8 mouse cellular contexts compared by ENCODE assay signal in genomic region chr15:80263610-80264575, GRCm38 (mm10). TPM values are rescaled to one million over a fixed set of nuclear protein-coding genes. Genes with fewer than 3 reads are reported as not detected.
DNase-seq lines count a peak whose midpoint lies in the region; ATAC-seq lines count a peak whose summit lies in the region.

Gene Rps19bp1, minus strand, starts transcription at chr15:80264315.

- H3K27ac ChIP-seq in hindbrain, embryonic 11.5 days (ENCODE audit: low read depth, low read length) = no peak within 1 kb of the TSS

- H3K4me2 ChIP-seq in hindbrain, embryonic 11.5 days (replicated peaks; ENCODE audit: low read depth, low read length) = peak within 1 kb of the TSS; percentile 32

- 0 out of 2 replicates have a peak, but pooled peaks cover 3% of the 10 kb centered on the region for H3K4me1 ChIP-seq in hindbrain, embryonic 11.5 days (replicated peaks; ENCODE audit: control insufficient read depth, insufficient read depth, low read length)

- H3K36me3 ChIP-seq in hindbrain, embryonic 11.5 days (ENCODE audit: control insufficient read depth, insufficient read depth, low read length) = no peaks in the 10 kb centered on the region

- H3K9ac ChIP-seq in hindbrain, embryonic 11.5 days (ENCODE audit: low read depth, low read length) = peak within 1 kb of the TSS; percentile 59

- H3K9me3 ChIP-seq in hindbrain, embryonic 11.5 days (ENCODE audit: control insufficient read depth, low read length) = no peaks in the 10 kb centered on the region

- peak; percentile 92 for DNase-seq in Muller cell, postnatal 12 days (ENCODE audit: inconsistent ontology term)
- DNase-seq in cerebellum, adult 9-10 months = peak; percentile 84
- DNase-seq in frontal cortex, adult 2 months (ENCODE audit: extremely low spot score in 1 of 2, low spot score in 1 of 2) = peak; percentile 70 to 93
- peak; percentile 93 for DNase-seq in hindbrain, embryonic 11.5 days (ENCODE audit: low spot score)
- peak; percentile 86 to 90 for DNase-seq in layer of hippocampus, postnatal 10 days (ENCODE audit: low spot score in 2 of 2)
- peak; percentile 87 for DNase-seq in lung, postnatal 14 days
- peak; percentile 80 for DNase-seq in retina, adult 2 months (ENCODE audit: low read depth, low spot score)
- DNase-seq in thymus, postnatal 36 days = peak; percentile 89 to 91

- 2% methylated on average over 66 of the region's 66 CpGs for WGBS in hindbrain, embryonic 11.5 days

- H3K27me3 ChIP-seq in hindbrain, embryonic 11.5 days (ENCODE audit: control insufficient read depth, insufficient read depth, low read length) = no peaks in the 10 kb centered on the region

- H3K4me3 ChIP-seq in hindbrain, embryonic 11.5 days (ENCODE audit: low read depth, low read length) = peak within 1 kb of the TSS; percentile 67

- peak; percentile 86 for ATAC-seq in hindbrain, embryonic 11.5 days (ENCODE audit: low FRiP score)

RNA-seq across cellular contexts. Expression of gene Rps19bp1, which starts in this region (rescaled TPM):
- polyA plus RNA-seq in frontal cortex, adult 2 months (2012; rRNA removed) = 46.5 and 47.8 TPM in 2 replicates
- polyA plus RNA-seq in hindbrain, embryonic 11.5 days (2014; fragmentation: Nextera tagmentation; extraction: Ambion mirVana) = 68.0 and 71.4 TPM in 2 replicates
- 10 to 100 TPM; 39.9 to 42.2 TPM for total RNA-seq in layer of hippocampus, postnatal 10 days (2021)
